Mouse (Mus musculus): ENCODE results near the gene A630023A22Rik. TPM values are rescaled to one million over a fixed set of nuclear protein-coding genes. Genes with fewer than 3 reads are reported as not detected.

Gene A630023A22Rik
- total and polyA plus RNA-seq, 2 experiments from 2014 or later, result 2.2 TPM; not detected in 1

DNA sequence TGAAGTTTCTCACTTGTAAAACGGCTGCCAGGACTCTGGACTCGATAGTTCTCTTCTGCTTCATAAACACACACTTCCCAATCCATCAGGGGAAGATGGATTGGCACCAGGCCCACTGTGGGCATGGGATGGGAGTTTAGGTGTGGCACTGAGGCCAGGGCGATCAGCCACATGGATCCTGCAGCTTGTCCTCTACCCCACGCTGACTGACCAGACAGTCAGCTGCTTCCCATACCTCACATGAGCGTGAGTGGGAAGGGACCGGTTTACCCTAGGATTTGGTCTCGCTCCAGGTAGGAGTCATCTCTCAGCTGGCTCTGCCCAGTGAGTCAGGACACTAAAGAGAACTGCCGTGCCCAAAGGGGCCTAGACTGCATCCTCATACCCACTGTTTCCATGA is 12.8 kb downstream of the A630023A22Rik start:
- Histone ChIP-seq H3K27me3 (ENCODE audit: insufficient read depth, low read length) (no peaks in the 10 kb centered on the region), H3K4me3 (ENCODE audit: low read length) (no peak overlapping the region), H3K9me3 (ENCODE audit: low read length) (no peaks in the 10 kb centered on the region), H3K9ac (replicated peaks; ENCODE audit: low read length) (no peak overlapping the region), H3K36me3 (ENCODE audit: insufficient read depth, low read length) (no peaks in the 10 kb centered on the region), H3K4me2 (ENCODE audit: low read depth, low read length) (no peak overlapping the region), H3K4me1 (ENCODE audit: insufficient read depth, low read length) (no peaks in the 10 kb centered on the region), H3K27ac (no peak overlapping the region)
- no peak for TF ChIP-seq CTCF (IDR thresholded peaks at IDR 0.05; ENCODE audit: low read depth)
- WGBS, result 78% methylated on average over 8 of the region's 8 CpGs
- ATAC-seq (no peak), DNase-seq (ENCODE audit: low spot score) (peak; percentile 23)

DNA sequence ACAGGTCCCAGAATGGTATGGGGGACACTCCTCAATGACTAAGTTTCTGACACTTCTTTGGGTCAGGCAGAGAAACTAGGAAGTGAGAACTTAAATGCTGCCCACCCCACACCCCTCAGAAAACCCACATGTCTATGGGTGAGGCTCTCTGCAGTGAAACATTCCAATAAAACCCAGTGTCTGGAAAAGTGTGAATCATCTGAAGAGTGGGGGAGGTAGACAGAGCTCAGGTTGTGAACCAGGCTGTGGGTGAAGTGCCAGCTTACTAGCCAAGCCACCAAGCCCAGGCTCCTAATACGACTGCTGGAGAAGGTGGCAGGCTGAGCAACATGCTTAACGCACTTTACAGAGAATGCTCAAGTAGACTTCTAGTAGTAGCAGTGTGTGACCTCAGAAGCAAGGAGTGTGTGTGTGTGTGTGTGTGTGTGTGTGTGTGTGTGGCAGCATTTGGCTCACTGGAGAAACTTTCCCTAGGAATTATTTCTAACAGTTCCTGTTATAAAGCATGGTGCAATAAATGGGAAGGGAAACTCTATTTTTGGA is 14.6 kb downstream of the A630023A22Rik start:
- Histone ChIP-seq H3K27me3 (ENCODE audit: insufficient read depth, low read length) (no peaks in the 10 kb centered on the region), H3K27ac (no peak overlapping the region), H3K9me3 (ENCODE audit: low read length) (no peaks in the 10 kb centered on the region), H3K9ac (replicated peaks; ENCODE audit: low read length) (no peak overlapping the region), H3K4me2 (ENCODE audit: low read depth, low read length) (no peak overlapping the region), H3K4me1 (ENCODE audit: insufficient read depth, low read length) (no peaks in the 10 kb centered on the region), H3K36me3 (ENCODE audit: insufficient read depth, low read length) (no peaks in the 10 kb centered on the region), H3K4me3 (ENCODE audit: low read length) (no peak overlapping the region)
- ATAC-seq, result no peak
- WGBS, result 83% methylated on average over 2 of the region's 2 CpGs
- no peak for DNase-seq (ENCODE audit: low spot score)
- no peak for TF ChIP-seq CTCF (IDR thresholded peaks at IDR 0.05; ENCODE audit: low read depth)

DNA sequence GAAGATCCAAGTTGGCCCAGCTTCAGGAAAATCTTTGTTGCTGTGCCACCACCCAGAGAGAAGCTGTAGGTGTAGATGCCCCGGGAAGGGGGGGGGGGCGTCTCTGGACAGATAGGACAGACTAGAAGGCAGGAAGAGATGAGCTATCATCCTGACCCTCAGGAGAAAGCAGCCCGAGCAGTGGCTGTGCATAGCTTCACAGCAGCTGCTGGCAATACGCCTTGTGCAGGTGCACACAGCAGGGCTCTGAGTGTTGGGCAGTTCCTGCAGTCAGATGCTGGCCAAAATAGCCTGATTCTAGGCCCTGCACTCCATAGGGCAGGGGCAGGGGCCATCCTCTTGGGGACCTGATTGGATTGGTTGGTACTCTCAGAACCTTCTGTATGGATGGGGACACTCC is 15.7 kb downstream of the A630023A22Rik start:
- DNase-seq (ENCODE audit: low spot score), result peak; percentile 10

DNA sequence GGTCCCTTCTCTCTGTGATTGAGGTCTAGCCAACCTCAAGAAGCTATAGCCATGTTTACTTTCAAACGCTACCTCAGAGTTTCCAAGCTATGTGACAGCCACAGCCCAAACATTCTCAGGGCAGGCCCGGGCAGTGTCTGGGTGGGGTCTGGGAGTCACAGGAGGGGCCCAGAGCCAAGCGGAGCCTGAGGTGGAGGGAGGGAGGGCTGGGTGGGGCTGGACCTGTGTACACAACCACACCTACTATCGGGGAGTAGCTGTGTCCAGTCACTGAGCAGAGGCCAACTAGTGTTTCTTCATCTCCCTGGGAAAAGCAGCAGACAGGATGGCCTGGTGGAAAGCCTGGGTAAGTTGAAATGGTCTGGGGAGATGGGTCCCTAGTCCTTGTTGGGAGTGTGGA is 16.8 kb downstream of the A630023A22Rik start, which contains the start of gene Anxa8:
Gene Anxa8 (plus strand): TSS at position 251 of the 400 bp plus-strand sequence.
- ATAC-seq, result no peak
- Histone ChIP-seq H3K4me2 (ENCODE audit: low read depth, low read length) (no peak within 1 kb of the TSS), H3K27me3 (ENCODE audit: insufficient read depth, low read length) (no peaks in the 10 kb centered on the region), H3K9me3 (ENCODE audit: low read length) (no peaks in the 10 kb centered on the region), H3K4me3 (ENCODE audit: low read length) (no peak within 1 kb of the TSS), H3K36me3 (ENCODE audit: insufficient read depth, low read length) (no peaks in the 10 kb centered on the region), H3K4me1 (ENCODE audit: insufficient read depth, low read length) (no peaks in the 10 kb centered on the region), H3K9ac (replicated peaks; ENCODE audit: low read length) (no peak within 1 kb of the TSS), H3K27ac (no peak within 1 kb of the TSS)
- no peak for TF ChIP-seq CTCF (IDR thresholded peaks at IDR 0.05; ENCODE audit: low read depth)
- no peak for DNase-seq (ENCODE audit: low spot score)
- WGBS, result 60% methylated on average over 4 of the region's 4 CpGs

More for the DNA sequence above, 15.7 kb downstream of the A630023A22Rik start:
- 71% methylated on average over 4 of the region's 4 CpGs for WGBS
- Histone ChIP-seq H3K9ac (replicated peaks; ENCODE audit: low read length) (no peak overlapping the region), H3K27me3 (ENCODE audit: insufficient read depth, low read length) (no peaks in the 10 kb centered on the region), H3K4me3 (ENCODE audit: low read length) (no peak overlapping the region), H3K36me3 (ENCODE audit: insufficient read depth, low read length) (no peaks in the 10 kb centered on the region), H3K4me1 (ENCODE audit: insufficient read depth, low read length) (no peaks in the 10 kb centered on the region), H3K4me2 (ENCODE audit: low read depth, low read length) (no peak overlapping the region), H3K9me3 (ENCODE audit: low read length) (no peaks in the 10 kb centered on the region), H3K27ac (no peak overlapping the region)
- no peak for TF ChIP-seq CTCF (IDR thresholded peaks at IDR 0.05; ENCODE audit: low read depth)
- no peak for ATAC-seq

DNA sequence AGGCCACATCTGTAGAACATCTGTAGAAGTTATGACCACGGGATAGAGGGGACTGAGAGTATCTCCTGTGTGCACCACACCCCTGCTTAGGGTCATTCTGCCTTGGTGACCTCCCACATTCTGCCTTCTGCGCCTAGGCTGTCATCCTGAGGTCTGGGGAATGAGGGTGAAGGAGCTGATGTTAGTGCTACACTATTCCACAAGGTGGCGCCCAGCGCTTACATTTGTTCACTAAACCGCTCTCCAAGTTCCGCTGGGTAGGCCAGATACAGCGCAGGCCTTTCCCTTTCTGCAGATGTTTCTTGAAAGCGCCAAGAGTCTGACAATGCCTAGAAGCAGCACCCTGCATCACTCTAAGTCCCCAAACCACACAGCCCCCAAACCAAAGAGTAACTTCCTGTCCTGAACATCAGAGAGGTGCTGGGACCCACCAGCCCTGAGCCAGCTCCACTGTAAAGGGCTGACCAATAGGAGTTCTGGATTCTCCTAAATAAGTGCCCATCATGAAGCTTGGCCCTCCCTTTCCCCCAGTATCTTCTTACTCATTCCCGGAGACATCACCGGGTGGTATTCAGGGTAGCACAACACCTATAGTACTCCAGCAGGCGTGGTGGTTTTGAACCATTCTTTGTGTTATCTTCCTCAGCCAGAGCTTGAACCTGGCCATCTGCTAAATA is 22.1 kb downstream of the A630023A22Rik start:
- ATAC-seq (peak; percentile 80), DNase-seq (ENCODE audit: low spot score) (peak; percentile 94)
- WGBS, result 13% methylated on average over 11 of the region's 11 CpGs
- Histone ChIP-seq H3K9me3 (ENCODE audit: low read length) (no peaks in the 10 kb centered on the region), H3K36me3 (ENCODE audit: insufficient read depth, low read length) (no peaks in the 10 kb centered on the region), H3K4me2 (ENCODE audit: low read depth, low read length) (no peak overlapping the region), H3K27ac (no peak overlapping the region), H3K9ac (replicated peaks; ENCODE audit: low read length) (no peak overlapping the region), H3K4me1 (ENCODE audit: insufficient read depth, low read length) (no peaks in the 10 kb centered on the region), H3K27me3 (ENCODE audit: insufficient read depth, low read length) (no peaks in the 10 kb centered on the region), H3K4me3 (ENCODE audit: low read length) (no peak overlapping the region)
- peak; percentile 96 for TF ChIP-seq CTCF (IDR thresholded peaks at IDR 0.05; ENCODE audit: low read depth)

DNA sequence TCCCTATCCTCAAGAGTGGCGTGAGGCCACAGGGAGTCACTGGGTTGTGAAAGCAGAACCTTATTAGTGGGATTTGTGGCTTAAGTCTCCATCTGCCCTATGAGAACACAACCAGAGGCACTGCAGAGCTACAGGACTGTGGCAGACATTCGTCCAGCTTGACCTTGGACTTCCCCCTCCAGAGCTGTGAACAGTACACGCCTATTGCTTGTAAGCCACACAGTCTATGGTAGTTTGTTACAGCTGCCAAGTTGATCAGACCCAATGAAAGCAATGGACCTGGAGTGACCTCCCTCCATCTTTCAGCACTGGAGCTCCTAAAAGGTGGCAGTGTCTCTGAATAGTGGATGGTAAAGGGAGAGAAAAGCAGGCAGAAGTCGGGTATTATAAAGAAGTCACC is 24.3 kb downstream of the A630023A22Rik start:
- ATAC-seq (no peak), DNase-seq (ENCODE audit: low spot score) (no peak)
- Histone ChIP-seq H3K9me3 (ENCODE audit: low read length) (no peaks in the 10 kb centered on the region), H3K27me3 (ENCODE audit: insufficient read depth, low read length) (no peaks in the 10 kb centered on the region), H3K27ac (no peak overlapping the region), H3K4me3 (ENCODE audit: low read length) (no peak overlapping the region), H3K4me1 (ENCODE audit: insufficient read depth, low read length) (no peaks in the 10 kb centered on the region), H3K9ac (replicated peaks; ENCODE audit: low read length) (no peak overlapping the region), H3K36me3 (ENCODE audit: insufficient read depth, low read length) (no peaks in the 10 kb centered on the region), H3K4me2 (ENCODE audit: low read depth, low read length) (no peak overlapping the region)
- TF ChIP-seq CTCF (IDR thresholded peaks at IDR 0.05; ENCODE audit: low read depth), result no peak
- 73% methylated on average over 4 of the region's 4 CpGs for WGBS

DNA sequence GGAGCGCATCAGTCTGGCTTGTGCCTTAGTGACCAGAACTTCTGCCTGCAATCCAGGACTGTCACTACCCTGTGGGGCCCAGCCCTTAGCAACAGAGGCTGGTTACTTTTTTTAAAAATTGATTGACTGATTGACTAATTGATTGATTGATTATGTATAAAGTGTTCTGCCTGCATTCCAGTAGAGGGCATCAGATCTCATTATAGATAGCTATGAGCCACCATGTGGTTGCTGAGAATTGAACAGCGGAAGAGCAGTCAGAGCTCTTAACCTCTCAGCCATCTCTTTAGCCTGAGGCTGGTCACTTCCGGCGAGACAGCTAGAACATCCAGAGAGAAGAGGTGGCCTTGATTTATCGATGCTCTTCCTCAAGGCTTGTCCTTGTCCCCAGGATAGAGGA is 25.3 kb downstream of the A630023A22Rik start:
- no peak overlapping the region for H3K4me3 ChIP-seq (ENCODE audit: low read length)
- no peaks in the 10 kb centered on the region for H3K27me3 ChIP-seq (ENCODE audit: insufficient read depth, low read length)
- H3K4me2 ChIP-seq (ENCODE audit: low read depth, low read length), result no peak overlapping the region
- no peak overlapping the region for H3K27ac ChIP-seq
- no peak overlapping the region for H3K9ac ChIP-seq (replicated peaks; ENCODE audit: low read length)
- peak; percentile 28 for DNase-seq (ENCODE audit: low spot score)
- ATAC-seq, result no peak
- TF ChIP-seq CTCF (IDR thresholded peaks at IDR 0.05; ENCODE audit: low read depth), result peak; percentile 52
- WGBS, result 61% methylated on average over 5 of the region's 5 CpGs
- H3K9me3 ChIP-seq (ENCODE audit: low read length), result no peaks in the 10 kb centered on the region
- H3K36me3 ChIP-seq (ENCODE audit: insufficient read depth, low read length), result no peaks in the 10 kb centered on the region
- H3K4me1 ChIP-seq (ENCODE audit: insufficient read depth, low read length), result no peaks in the 10 kb centered on the region

All from hindbrain, postnatal 0 days (tissue).